Mouse (Mus musculus): Measurements from ENCODE around the gene Myh15. TPM values are rescaled to one million over a fixed set of nuclear protein-coding genes. Genes with fewer than 3 reads are reported as not detected.

Myh15 gene
- polyA plus RNA-seq, 1 experiment from 2014 or later, result not detected

DNA sequence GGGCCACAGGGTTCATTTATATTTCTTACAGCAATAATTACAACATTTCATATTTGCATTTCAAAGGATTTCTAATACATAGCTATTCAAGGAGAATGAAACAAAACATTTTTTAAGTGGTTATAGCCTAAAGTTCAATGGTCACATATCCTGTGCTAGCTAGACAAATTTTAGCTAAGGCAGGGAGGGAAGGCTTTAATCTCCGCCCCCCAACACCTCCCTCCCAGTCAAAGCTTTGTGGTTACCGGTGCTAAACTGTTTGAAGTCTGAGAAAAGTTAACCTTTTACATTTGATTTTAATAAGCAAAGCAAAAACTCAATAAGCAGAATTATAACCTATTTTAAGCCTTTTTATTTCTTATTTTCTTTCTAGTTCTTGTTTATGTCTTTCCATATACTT, 98.9 kb downstream of the Myh15 start:
- no peaks in the 10 kb centered on the region for H3K36me3 ChIP-seq (ENCODE audit: control insufficient read depth, insufficient read depth)
- no peaks in the 10 kb centered on the region for H3K27me3 ChIP-seq (ENCODE audit: control insufficient read depth, insufficient read depth, low read depth, low read length)
- ATAC-seq (ENCODE audit: low read depth), result no peak
- 51% methylated on average over 2 of the region's 2 CpGs for WGBS (ENCODE audit: insufficient replicate concordance)
- H3K4me1 ChIP-seq (ENCODE audit: control insufficient read depth, low read depth, low read length), result no peaks in the 10 kb centered on the region
- H3K27ac ChIP-seq (ENCODE audit: low read length), result no peak overlapping the region
- no peaks in the 10 kb centered on the region for H3K9me3 ChIP-seq (replicated peaks; ENCODE audit: control insufficient read depth, low read length)
- no peak overlapping the region for H3K4me3 ChIP-seq (ENCODE audit: low read depth, low read length)
- H3K9ac ChIP-seq (ENCODE audit: low read depth, low read length), result no peak overlapping the region
- H3K4me2 ChIP-seq (ENCODE audit: low read depth, low read length), result no peak overlapping the region

DNA sequence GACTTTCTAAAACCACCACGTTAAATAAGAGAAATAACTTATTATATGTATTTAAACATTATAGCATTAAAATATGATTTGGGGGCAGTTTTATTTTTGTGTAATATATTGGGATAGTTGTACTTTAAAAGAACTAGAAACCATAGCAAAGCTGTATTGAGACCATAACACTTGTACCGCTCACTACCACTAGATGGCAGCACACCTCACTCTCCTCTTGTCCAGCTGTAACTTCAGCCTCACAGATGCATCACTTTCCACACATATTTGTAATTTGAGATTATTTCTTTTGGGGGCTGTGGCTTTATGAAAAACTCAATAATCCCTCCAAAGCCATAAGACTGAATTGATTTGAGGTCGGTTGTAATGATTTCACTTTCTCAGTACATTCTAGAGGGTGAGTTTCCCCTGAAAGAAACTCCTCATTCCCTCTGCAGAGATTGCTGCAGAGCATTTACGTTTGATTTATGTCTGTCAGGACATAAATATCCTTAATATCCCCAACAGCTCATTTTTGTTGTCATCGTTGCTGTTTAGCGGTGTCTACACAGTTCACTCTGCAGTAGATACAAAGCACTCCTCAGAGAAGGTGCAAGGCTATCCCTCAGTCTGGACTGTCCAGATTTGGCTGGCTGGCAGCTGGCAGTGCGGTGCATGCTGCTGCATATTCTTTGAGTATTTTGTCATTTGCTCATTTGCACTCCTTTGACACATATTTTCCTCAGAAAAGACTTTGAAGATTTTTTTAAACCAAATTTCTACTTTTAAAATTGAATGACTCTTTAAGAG, 107.3 kb downstream of the Myh15 start:
- H3K4me2 ChIP-seq (ENCODE audit: low read depth, low read length), result no peak overlapping the region
- H3K9me3 ChIP-seq (replicated peaks; ENCODE audit: control insufficient read depth, low read length), result no peaks in the 10 kb centered on the region
- no peaks in the 10 kb centered on the region for H3K4me1 ChIP-seq (ENCODE audit: control insufficient read depth, low read depth, low read length)
- H3K9ac ChIP-seq (ENCODE audit: low read depth, low read length), result no peak overlapping the region
- no peaks in the 10 kb centered on the region for H3K36me3 ChIP-seq (ENCODE audit: control insufficient read depth, insufficient read depth)
- H3K27ac ChIP-seq (ENCODE audit: low read length), result no peak overlapping the region
- 27% methylated on average over 7 of the region's 7 CpGs for WGBS (ENCODE audit: insufficient replicate concordance)
- H3K27me3 ChIP-seq (ENCODE audit: control insufficient read depth, insufficient read depth, low read depth, low read length), result no peaks in the 10 kb centered on the region
- no peak overlapping the region for H3K4me3 ChIP-seq (ENCODE audit: low read depth, low read length)
- no peak for ATAC-seq (ENCODE audit: low read depth)

DNA sequence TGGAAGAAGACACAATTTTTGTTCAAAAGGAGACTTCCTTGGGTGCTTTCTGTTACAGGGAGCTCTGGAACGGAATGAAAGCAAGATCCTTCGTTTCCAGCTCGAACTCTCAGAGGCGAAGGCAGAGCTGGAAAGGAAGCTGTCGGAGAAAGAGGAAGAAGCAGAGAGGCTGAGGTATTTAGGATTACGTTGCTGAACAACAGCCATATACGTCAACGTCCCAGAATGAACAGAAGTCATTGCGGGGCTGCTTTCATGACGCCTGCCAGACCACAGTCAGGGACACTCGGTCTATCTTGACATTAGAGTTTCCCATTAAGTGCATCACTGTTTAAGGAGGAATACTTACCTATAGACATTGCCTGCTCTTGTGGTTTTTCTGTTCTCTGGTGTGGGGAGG, 108.4 kb downstream of the Myh15 start:
- no peaks in the 10 kb centered on the region for H3K4me1 ChIP-seq (ENCODE audit: control insufficient read depth, low read depth, low read length)
- ATAC-seq (ENCODE audit: low read depth), result no peak
- 21% methylated on average over 11 of the region's 11 CpGs for WGBS (ENCODE audit: insufficient replicate concordance)
- H3K27ac ChIP-seq (ENCODE audit: low read length), result no peak overlapping the region
- no peaks in the 10 kb centered on the region for H3K9me3 ChIP-seq (replicated peaks; ENCODE audit: control insufficient read depth, low read length)
- H3K36me3 ChIP-seq (ENCODE audit: control insufficient read depth, insufficient read depth), result no peaks in the 10 kb centered on the region
- no peak overlapping the region for H3K4me3 ChIP-seq (ENCODE audit: low read depth, low read length)
- no peak overlapping the region for H3K9ac ChIP-seq (ENCODE audit: low read depth, low read length)
- no peaks in the 10 kb centered on the region for H3K27me3 ChIP-seq (ENCODE audit: control insufficient read depth, insufficient read depth, low read depth, low read length)
- H3K4me2 ChIP-seq (ENCODE audit: low read depth, low read length), result no peak overlapping the region

DNA sequence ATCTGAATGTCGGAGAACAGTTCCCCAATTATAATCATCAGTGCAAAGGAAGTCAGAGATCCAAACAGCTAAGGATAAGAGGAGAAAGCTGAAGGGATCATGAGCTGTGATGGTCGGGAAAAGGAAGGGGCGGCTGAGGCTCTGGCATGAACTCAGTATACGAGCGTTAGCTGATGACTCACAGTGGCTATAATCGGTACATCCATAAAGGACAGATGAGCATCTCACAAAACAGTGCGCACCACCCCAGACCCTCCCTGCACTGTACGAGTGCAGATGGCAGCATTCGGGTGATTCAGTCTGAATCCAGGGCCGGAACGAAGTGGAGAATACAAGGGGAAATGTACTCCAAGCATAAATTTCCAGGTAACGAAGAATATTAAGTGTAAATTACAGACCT, 110.0 kb downstream of the Myh15 start:
- 70% methylated on average over 12 of the region's 12 CpGs for WGBS (ENCODE audit: insufficient replicate concordance)
- Histone ChIP-seq H3K4me3 (ENCODE audit: low read depth, low read length) (no peak overlapping the region), H3K27me3 (ENCODE audit: control insufficient read depth, insufficient read depth, low read depth, low read length) (no peaks in the 10 kb centered on the region), H3K4me1 (ENCODE audit: control insufficient read depth, low read depth, low read length) (no peaks in the 10 kb centered on the region), H3K4me2 (ENCODE audit: low read depth, low read length) (no peak overlapping the region), H3K36me3 (ENCODE audit: control insufficient read depth, insufficient read depth) (no peaks in the 10 kb centered on the region), H3K27ac (ENCODE audit: low read length) (no peak overlapping the region), H3K9ac (ENCODE audit: low read depth, low read length) (no peak overlapping the region), H3K9me3 (replicated peaks; ENCODE audit: control insufficient read depth, low read length) (no peaks in the 10 kb centered on the region)
- ATAC-seq (ENCODE audit: low read depth), result no peak

- H3K9me3 ChIP-seq (replicated peaks; ENCODE audit: control insufficient read depth, low read length), result no peaks in the 10 kb centered on the region
- no peaks in the 10 kb centered on the region for H3K4me1 ChIP-seq (ENCODE audit: control insufficient read depth, low read depth, low read length)
- H3K27me3 ChIP-seq (ENCODE audit: control insufficient read depth, insufficient read depth, low read depth, low read length), result no peaks in the 10 kb centered on the region
- 63% methylated on average over 1 of the region's 1 CpGs for WGBS (ENCODE audit: insufficient replicate concordance)
- H3K4me2 ChIP-seq (ENCODE audit: low read depth, low read length), result no peak overlapping the region
- H3K27ac ChIP-seq (ENCODE audit: low read length), result no peak overlapping the region
- no peaks in the 10 kb centered on the region for H3K36me3 ChIP-seq (ENCODE audit: control insufficient read depth, insufficient read depth)
- no peak for ATAC-seq (ENCODE audit: low read depth)
- no peak overlapping the region for H3K9ac ChIP-seq (ENCODE audit: low read depth, low read length)
- no peak overlapping the region for H3K4me3 ChIP-seq (ENCODE audit: low read depth, low read length)
These were observed 117.8 kb downstream of the Myh15 start for GRCm38 (mm10) chr16:49175077-49175476.

DNA sequence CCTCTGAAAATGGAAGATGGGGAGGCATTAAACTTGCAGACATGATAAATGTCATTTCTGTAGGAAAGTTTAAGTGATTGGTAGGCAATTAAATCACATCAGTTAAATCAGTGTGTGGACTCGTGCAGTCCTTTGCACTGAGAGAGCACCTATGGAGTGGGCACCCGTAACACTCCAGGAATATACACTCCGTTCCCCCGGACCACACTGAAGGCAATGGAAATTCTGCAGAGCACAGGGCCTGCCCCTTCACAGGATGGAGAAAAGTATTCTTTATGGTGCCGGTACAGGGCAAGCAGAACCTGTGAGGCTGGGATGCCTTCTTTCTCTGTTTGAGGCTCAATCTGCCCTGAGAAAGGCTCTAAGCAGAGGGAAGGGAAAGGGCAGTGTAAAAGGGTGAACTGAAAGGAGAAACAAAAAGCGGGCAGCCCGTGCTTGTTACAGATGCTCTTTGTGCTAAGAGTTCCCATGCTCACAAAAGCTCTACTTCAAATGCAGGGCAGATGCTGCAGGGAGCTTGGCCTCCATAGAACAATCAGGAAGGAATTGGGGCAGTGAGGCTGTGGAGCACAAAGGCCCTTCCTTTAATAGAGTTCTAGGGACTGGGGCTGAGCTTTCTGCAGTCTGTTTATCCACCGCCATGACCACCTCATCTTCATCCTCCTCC, 118.6 kb downstream of the Myh15 start:
- no peaks in the 10 kb centered on the region for H3K27me3 ChIP-seq (ENCODE audit: control insufficient read depth, insufficient read depth, low read depth, low read length)
- no peak overlapping the region for H3K4me2 ChIP-seq (ENCODE audit: low read depth, low read length)
- H3K27ac ChIP-seq (ENCODE audit: low read length), result no peak overlapping the region
- no peaks in the 10 kb centered on the region for H3K9me3 ChIP-seq (replicated peaks; ENCODE audit: control insufficient read depth, low read length)
- H3K4me3 ChIP-seq (ENCODE audit: low read depth, low read length), result no peak overlapping the region
- no peak overlapping the region for H3K9ac ChIP-seq (ENCODE audit: low read depth, low read length)
- no peaks in the 10 kb centered on the region for H3K36me3 ChIP-seq (ENCODE audit: control insufficient read depth, insufficient read depth)
- no peak for ATAC-seq (ENCODE audit: low read depth)
- 70% methylated on average over 8 of the region's 8 CpGs for WGBS (ENCODE audit: insufficient replicate concordance)
- H3K4me1 ChIP-seq (ENCODE audit: control insufficient read depth, low read depth, low read length), result no peaks in the 10 kb centered on the region

DNA sequence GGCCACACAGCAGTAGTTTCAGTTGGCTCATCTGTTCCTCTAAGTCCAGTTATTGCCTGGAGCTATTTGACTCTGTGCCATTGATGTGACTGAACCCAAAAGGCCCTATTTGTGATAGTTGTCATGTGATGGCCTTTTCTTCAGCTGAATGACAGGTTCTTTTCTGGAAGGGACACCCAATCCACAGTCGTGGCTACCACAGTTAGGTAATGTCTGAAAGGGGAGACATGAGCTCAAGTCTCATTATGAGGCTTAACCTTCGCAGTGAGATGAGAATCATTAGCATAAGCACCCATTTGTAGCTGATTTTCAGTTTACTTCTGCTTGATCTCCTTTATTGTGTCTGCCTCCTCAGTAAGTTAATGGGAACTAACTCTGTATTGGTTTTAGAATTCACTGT, 136.2 kb downstream of the Myh15 start:
- 47% methylated on average over 2 of the region's 2 CpGs for WGBS (ENCODE audit: insufficient replicate concordance)
- ATAC-seq (ENCODE audit: low read depth), result no peak

GRCm38 (mm10) chr16:49193986-49194385, 136.7 kb downstream of the Myh15 start:
- Histone ChIP-seq H3K9me3 (replicated peaks; ENCODE audit: control insufficient read depth, low read length) (no peaks in the 10 kb centered on the region), H3K4me1 (ENCODE audit: control insufficient read depth, low read depth, low read length) (no peaks in the 10 kb centered on the region), H3K9ac (ENCODE audit: low read depth, low read length) (no peak overlapping the region), H3K27ac (ENCODE audit: low read length) (no peak overlapping the region), H3K36me3 (ENCODE audit: control insufficient read depth, insufficient read depth) (no peaks in the 10 kb centered on the region), H3K4me2 (ENCODE audit: low read depth, low read length) (no peak overlapping the region), H3K4me3 (ENCODE audit: low read depth, low read length) (no peak overlapping the region), H3K27me3 (ENCODE audit: control insufficient read depth, insufficient read depth, low read depth, low read length) (no peaks in the 10 kb centered on the region)
- WGBS (ENCODE audit: insufficient replicate concordance), result 40% methylated on average over 2 of the region's 2 CpGs
- ATAC-seq (ENCODE audit: low read depth), result no peak

More for the DNA sequence above, 136.2 kb downstream of the Myh15 start:
- Histone ChIP-seq H3K4me3 (ENCODE audit: low read depth, low read length) (no peak overlapping the region), H3K9me3 (replicated peaks; ENCODE audit: control insufficient read depth, low read length) (no peaks in the 10 kb centered on the region), H3K27me3 (ENCODE audit: control insufficient read depth, insufficient read depth, low read depth, low read length) (no peaks in the 10 kb centered on the region), H3K27ac (ENCODE audit: low read length) (no peak overlapping the region), H3K4me2 (ENCODE audit: low read depth, low read length) (no peak overlapping the region), H3K4me1 (ENCODE audit: control insufficient read depth, low read depth, low read length) (no peaks in the 10 kb centered on the region), H3K9ac (ENCODE audit: low read depth, low read length) (no peak overlapping the region), H3K36me3 (ENCODE audit: control insufficient read depth, insufficient read depth) (no peaks in the 10 kb centered on the region)

DNA sequence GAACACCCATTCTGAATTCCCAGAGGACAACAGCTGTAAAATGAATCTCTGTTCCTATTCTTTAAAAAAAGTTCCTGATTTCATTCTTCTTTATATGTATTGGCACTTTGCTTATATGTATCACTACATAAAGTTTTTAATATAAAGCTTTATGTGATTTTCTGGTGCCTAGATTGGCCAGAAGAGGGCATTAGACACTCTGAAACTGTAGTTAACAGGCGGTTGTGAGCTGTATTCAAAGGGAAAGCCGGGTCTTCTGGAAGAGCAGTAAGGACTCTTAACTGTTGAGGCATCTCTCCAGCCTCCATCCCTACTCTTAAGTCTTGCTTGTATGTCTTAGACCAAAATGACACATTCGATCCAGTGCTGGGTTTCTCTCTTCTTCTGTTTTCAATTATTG, 139.0 kb downstream of the Myh15 start:
- H3K36me3 ChIP-seq (ENCODE audit: control insufficient read depth, insufficient read depth), result no peaks in the 10 kb centered on the region
- no peak overlapping the region for H3K4me2 ChIP-seq (ENCODE audit: low read depth, low read length)
- no peak for ATAC-seq (ENCODE audit: low read depth)
- H3K27ac ChIP-seq (ENCODE audit: low read length), result no peak overlapping the region
- H3K9ac ChIP-seq (ENCODE audit: low read depth, low read length), result no peak overlapping the region
- no peak overlapping the region for H3K4me3 ChIP-seq (ENCODE audit: low read depth, low read length)
- no peaks in the 10 kb centered on the region for H3K9me3 ChIP-seq (replicated peaks; ENCODE audit: control insufficient read depth, low read length)
- 41% methylated on average over 3 of the region's 3 CpGs for WGBS (ENCODE audit: insufficient replicate concordance)
- H3K27me3 ChIP-seq (ENCODE audit: control insufficient read depth, insufficient read depth, low read depth, low read length), result no peaks in the 10 kb centered on the region
- H3K4me1 ChIP-seq (ENCODE audit: control insufficient read depth, low read depth, low read length), result no peaks in the 10 kb centered on the region

All from liver, embryonic 16.5 days (tissue).